Mouse (Mus musculus) CH12.LX (cell line): ENCODE measurements at regions not wholly inside any gene's neighbourhood (a gene's known extent, or its start where the extent isn't known, plus 50 kb on each side); places are given as distances from the start of the nearest gene placed in this dataset.

ENCODE experiments used
- DNase-seq: peaks from one replicate; pipeline ENCODE4 v3.0.0-alpha.2; 2013; ENCODE audit errors: extremely low read depth
- H3K27ac ChIP-seq: 2 replicates; pipeline ENCODE4 v1.5.1; 2012; ENCODE audit warnings: low read depth, mild to moderate bottlenecking, control low read depth, moderate library complexity; ENCODE audit not compliant: insufficient read depth
- H3K27me3 ChIP-seq: replicated peaks from 2 replicates; pipeline ENCODE3; 2012; ENCODE audit warnings: inconsistent platforms
- H3K36me3 ChIP-seq, 2 experiments: replicated peaks in 1 of 2; 2 replicates each; pipeline versions ENCODE3 to v1.6.1; 2012; ENCODE audit warnings: inconsistent platforms in 1 of 2, low read length in 1 of 2, mild to moderate bottlenecking in 1 of 2, mixed read lengths in 1 of 2, moderate library complexity in 1 of 2; ENCODE audit not compliant: control insufficient read depth in 1 of 2, insufficient read depth in 1 of 2
- H3K4me1 ChIP-seq, 2 experiments: 2 replicates each; pipeline ENCODE4 v1.6.1; 2012; ENCODE audit warnings: inconsistent platforms in 1 of 2, moderate library complexity in 1 of 2; ENCODE audit not compliant: insufficient read depth in 2 of 2, control insufficient read depth in 1 of 2
- H3K4me2 ChIP-seq: 2 replicates; pipeline ENCODE4 v1.6.1; 2012; ENCODE audit warnings: low read depth, mild to moderate bottlenecking, control low read depth; ENCODE audit not compliant: poor library complexity, insufficient read depth, severe bottlenecking
- H3K4me3 ChIP-seq, 3 experiments: fragments of 150-350 bp in 1 of 3; sonication (generic) in 1 of 3; replicated peaks in 1 of 3; 2 replicates each; pipeline versions ENCODE3 to v1.5.1; 2011 to 2012; ENCODE audit warnings: low read depth in 2 of 3, low read length in 2 of 3, mild to moderate bottlenecking in 2 of 3, moderate library complexity in 2 of 3, control low read depth in 1 of 3, improper control_type of control experiment in 1 of 3, inconsistent platforms in 1 of 3, mixed read lengths in 1 of 3; ENCODE audit not compliant: poor library complexity in 1 of 3
- H3K79me2 ChIP-seq: replicated peaks from 2 replicates; pipeline ENCODE4 v1.6.1; 2012; ENCODE audit warnings: mild to moderate bottlenecking, moderate library complexity; ENCODE audit not compliant: control insufficient read depth, poor library complexity, insufficient read depth, severe bottlenecking; ENCODE audit errors: extremely low read depth
- H3K9ac ChIP-seq: 2 replicates; pipeline ENCODE4 v1.6.1; 2012; ENCODE audit warnings: low read depth, mild to moderate bottlenecking, control low read depth, moderate library complexity; ENCODE audit not compliant: insufficient read depth
- H3K9me3 ChIP-seq: replicated peaks from 2 replicates; pipeline ENCODE3; 2012; ENCODE audit warnings: low read length, inconsistent platforms, mixed read lengths
- BHLHE40 ChIP-seq: IDR thresholded peaks from 2 replicates; pipeline ENCODE4 v1.6.1; 2011; ENCODE audit warnings: mild to moderate bottlenecking, low read depth, low read length, improper control_type of control experiment
- ETS1 ChIP-seq: conservative IDR thresholded peaks from 2 replicates; pipeline ENCODE4 v1.6.1; 2012; ENCODE audit warnings: low read depth, mild to moderate bottlenecking, inconsistent platforms, low read length, improper control_type of control experiment, moderate library complexity
- GABPA ChIP-seq: IDR thresholded peaks from 2 replicates; pipeline ENCODE4 v1.6.1; 2012; ENCODE audit warnings: low read depth, low read length, improper control_type of control experiment, inconsistent platforms; ENCODE audit not compliant: insufficient replicate concordance
- HCFC1 ChIP-seq: IDR thresholded peaks from 2 replicates; pipeline ENCODE4 v1.6.1; 2012; ENCODE audit warnings: low read depth, mild to moderate bottlenecking, inconsistent platforms, low read length, improper control_type of control experiment
- JUND ChIP-seq: conservative IDR thresholded peaks from 2 replicates; pipeline ENCODE4 v1.6.1; 2011; ENCODE audit warnings: low read depth, low read length, improper control_type of control experiment
- MAFK ChIP-seq: IDR thresholded peaks from 2 replicates; pipeline ENCODE4 v1.6.1; 2011; ENCODE audit warnings: low read length, improper control_type of control experiment; ENCODE audit not compliant: insufficient replicate concordance
- MAX ChIP-seq: IDR thresholded peaks from 2 replicates; pipeline ENCODE4 v1.6.1; 2011; ENCODE audit warnings: low read length, improper control_type of control experiment
- MAZ ChIP-seq: IDR thresholded peaks from 2 replicates; pipeline ENCODE4 v1.6.1; 2012; ENCODE audit warnings: low read depth, mild to moderate bottlenecking, inconsistent platforms, low read length, improper control_type of control experiment, moderate library complexity
- MYC ChIP-seq: IDR thresholded peaks from 2 replicates; pipeline ENCODE4 v1.6.1; 2011; ENCODE audit warnings: low read depth, mild to moderate bottlenecking, improper control_type of control experiment, low read length
- NRF1 ChIP-seq: IDR thresholded peaks from 2 replicates; pipeline ENCODE4 v1.6.1; 2014; ENCODE audit warnings: low read depth, mild to moderate bottlenecking, inconsistent platforms, low read length, improper control_type of control experiment, moderate library complexity
- SIN3A ChIP-seq: IDR thresholded peaks from 2 replicates; pipeline ENCODE4 v1.6.1; 2012; ENCODE audit warnings: low read length, improper control_type of control experiment, inconsistent platforms
- TCF12 ChIP-seq: IDR thresholded peaks from 2 replicates; pipeline ENCODE4 v1.6.1; 2014; ENCODE audit warnings: low read depth, mild to moderate bottlenecking, inconsistent platforms, low read length, improper control_type of control experiment
- ZC3H11A ChIP-seq: IDR thresholded peaks from 2 replicates; pipeline ENCODE4 v1.6.1; 2012; ENCODE audit warnings: low read depth, mild to moderate bottlenecking, inconsistent platforms, low read length, improper control_type of control experiment
- dilution Hi-C: fragments of 300-500 bp; cut with MboI; formaldehyde crosslinking; loops from 2 replicates; pipeline ENCODE4 v1.14.3; 2020; ENCODE audit warnings: low sequenced_read_pairs; ENCODE audit not compliant: extremely low pct_unique_long_range_greater_than_20kb, extremely low pct_ligation_motif_present
- in situ Hi-C: fragments of 300-500 bp; cut with MboI; formaldehyde crosslinking; loops from 3 replicates; pipeline ENCODE4 v1.14.3; 2019; ENCODE audit warnings: low sequenced_read_pairs, low pct_ligation_motif_present, low pct_unique_long_range_greater_than_20kb, mixed read lengths

GRCm38 (mm10) chr12:15930155-15930554 is 113.4 kb upstream of the Trib2 start:
- no peak for DNase-seq
- Histone ChIP-seq H3K36me3 (no peaks in the 10 kb centered on the region), H3K4me3 (no peak overlapping the region), H3K4me1 (peaks cover 5 to 23% of the 10 kb centered on the region in 2 experiments), H3K9me3 (no peaks in the 10 kb centered on the region), H3K27ac (no peak overlapping the region), H3K4me2 (no peak overlapping the region), H3K79me2 (no peaks in the 10 kb centered on the region), H3K9ac (no peak overlapping the region), H3K27me3 (no peaks in the 10 kb centered on the region)
- in situ Hi-C loops (no loop called here), dilution Hi-C loops (no loop called here)
- no peak for TF ChIP-seq BHLHE40
- no peak for TF ChIP-seq JUND
- TF ChIP-seq MAFK, result no peak
- TF ChIP-seq TCF12, result no peak
- TF ChIP-seq ZC3H11A, result no peak
- no peak for TF ChIP-seq SIN3A

DNA sequence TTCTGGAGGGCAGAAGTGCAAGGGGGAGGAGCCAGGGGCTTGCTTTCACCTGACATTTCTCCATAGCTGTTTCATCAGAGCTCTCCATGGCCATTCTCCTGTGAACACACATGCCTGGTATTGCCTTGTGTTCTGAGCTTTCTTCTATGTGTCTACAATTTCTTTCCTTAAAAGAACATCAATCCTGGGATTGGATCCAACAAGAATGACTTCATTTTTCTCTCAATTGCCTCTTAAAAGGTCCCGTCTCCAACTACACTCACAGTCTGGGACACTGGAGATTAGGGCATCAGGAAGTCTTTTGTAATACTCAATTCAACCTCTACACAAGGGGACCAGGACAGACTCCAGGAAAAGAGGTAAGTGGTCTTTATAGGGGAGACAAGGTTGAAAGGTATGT is 112.8 kb upstream of the Trib2 start:
- Histone ChIP-seq H3K27ac (no peak overlapping the region), H3K9me3 (no peaks in the 10 kb centered on the region), H3K36me3 (no peaks in the 10 kb centered on the region), H3K27me3 (no peaks in the 10 kb centered on the region), H3K4me2 (no peak overlapping the region), H3K4me3 (no peak overlapping the region), H3K4me1 (peaks cover 5 to 23% of the 10 kb centered on the region in 2 experiments), H3K9ac (no peak overlapping the region), H3K79me2 (no peaks in the 10 kb centered on the region)
- no peak for DNase-seq
- dilution Hi-C loops (no loop called here), in situ Hi-C loops (no loop called here)
- no peak for TF ChIP-seq ETS1

DNA sequence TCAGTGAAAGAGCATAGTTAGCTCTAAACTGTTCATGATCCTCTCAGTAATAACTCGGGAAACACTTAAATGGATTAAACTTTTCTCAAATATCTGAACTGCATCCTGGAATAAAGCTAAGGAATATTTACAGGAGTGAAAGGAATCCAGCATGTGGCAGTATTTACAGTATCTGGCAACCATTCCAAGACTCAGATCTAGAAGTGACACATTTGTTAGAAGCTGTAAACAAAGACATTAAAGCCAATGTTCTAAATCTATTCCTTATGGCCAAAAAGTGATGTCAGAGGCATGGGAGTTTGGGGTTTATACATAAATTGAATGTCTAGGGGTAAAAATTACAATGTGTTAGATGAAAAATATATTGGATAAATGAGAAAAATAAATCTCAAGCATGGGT is 101.6 kb upstream of the Trib2 start:
- H3K79me2 ChIP-seq, result no peaks in the 10 kb centered on the region
- H3K27ac ChIP-seq, result no peak overlapping the region
- no peak for TF ChIP-seq MAFK
- TF ChIP-seq MYC, result no peak
- no peak for TF ChIP-seq GABPA
- no peak for TF ChIP-seq MAX
- TF ChIP-seq MAZ, result no peak
- TF ChIP-seq NRF1, result no peak
- TF ChIP-seq HCFC1, result no peak
- no peak for TF ChIP-seq JUND
- H3K27me3 ChIP-seq, result no peaks in the 10 kb centered on the region
- in situ Hi-C loops, result loop anchor here (10.0 kb wide), 1 partner anchor 617 kb away; no protein-coding TSS in a partner anchor
- DNase-seq, result no peak
- H3K4me1 ChIP-seq, result no peaks in the 10 kb centered on the region
- no peak overlapping the region for H3K9ac ChIP-seq
- dilution Hi-C loops, result no loop called here
- no peak overlapping the region for H3K4me2 ChIP-seq
- no peaks in the 10 kb centered on the region for H3K9me3 ChIP-seq
- H3K36me3 ChIP-seq, result no peaks in the 10 kb centered on the region
- no peak overlapping the region for H3K4me3 ChIP-seq
